Mouse (Mus musculus) C2C12 (cell line): ENCODE results near the gene Il33.

Source experiments
- CEBPB ChIP-seq: IDR thresholded peaks from one replicate; pipeline ENCODE4 v1.6.1; 2011; ENCODE audit warnings: low read depth, mild to moderate bottlenecking, control low read depth, moderate library complexity
- CTCF ChIP-seq: IDR thresholded peaks from one replicate; pipeline ENCODE4 v1.5.1; 2011; ENCODE audit not compliant: control insufficient read depth, insufficient read depth, insufficient read length
- FOSL1 ChIP-seq: IDR thresholded peaks from one replicate; pipeline ENCODE4 v1.8.0; 2011; ENCODE audit warnings: mild to moderate bottlenecking, low read length; ENCODE audit not compliant: poor library complexity, insufficient read depth, severe bottlenecking
- MAX ChIP-seq: IDR thresholded peaks from one replicate; pipeline ENCODE4 v1.6.1; 2011; ENCODE audit warnings: mild to moderate bottlenecking, control low read depth
- MYOD1 ChIP-seq: IDR thresholded peaks from one replicate; pipeline ENCODE4 v1.6.1; 2011; ENCODE audit warnings: low read depth; ENCODE audit not compliant: control insufficient read depth, insufficient read length
- MYOG ChIP-seq: IDR thresholded peaks from one replicate; pipeline ENCODE4 v1.6.1; 2011; ENCODE audit not compliant: control insufficient read depth, insufficient read length; ENCODE audit errors: extremely low read depth
- USF1 ChIP-seq: IDR thresholded peaks from one replicate; pipeline ENCODE4 v1.6.1; 2011; ENCODE audit warnings: low read depth, mild to moderate bottlenecking, control low read depth, moderate library complexity

DNA sequence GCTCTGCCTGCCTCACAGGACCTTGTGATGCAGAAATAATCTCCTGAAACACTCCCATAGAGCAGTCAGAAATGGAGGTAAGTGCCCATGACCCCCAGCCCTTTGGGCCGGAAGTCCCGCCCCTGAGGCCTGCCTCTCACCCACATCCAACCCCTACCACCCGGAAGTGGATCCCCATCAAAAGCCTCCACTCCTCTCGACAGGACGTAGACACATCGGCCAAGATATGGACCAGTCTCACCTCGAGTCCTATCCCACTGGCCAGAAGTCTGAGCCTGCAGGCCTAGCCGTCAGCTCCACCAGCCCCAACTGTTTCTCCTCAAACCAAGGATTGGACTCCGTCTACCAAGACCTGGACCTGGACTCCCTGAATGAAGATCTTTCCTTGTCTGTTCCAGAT lies 78.7 kb downstream of the Il33 start, which contains the start of gene Trpd52l3:
- no peak for TF ChIP-seq CTCF
- TF ChIP-seq USF1: no peak
- TF ChIP-seq FOSL1: no peak
- no peak for TF ChIP-seq CEBPB
- TF ChIP-seq MAX: no peak
- TF ChIP-seq MYOD1: no peak
- no peak for TF ChIP-seq MYOG
